Mouse (Mus musculus) CH12.LX (cell line): ENCODE data around the gene Rasgef1a.

ENCODE experiments used
- MAX ChIP-seq: IDR thresholded peaks from 2 replicates; pipeline ENCODE4 v1.6.1; 2011; ENCODE audit warnings: low read length, improper control_type of control experiment
- POLR2A ChIP-seq: IDR thresholded peaks from 2 replicates; pipeline ENCODE4 v1.6.1; 2011; ENCODE audit warnings: low read depth, mild to moderate bottlenecking, improper control_type of control experiment, low read length
- SMC3 ChIP-seq: IDR thresholded peaks from 2 replicates; pipeline ENCODE4 v1.6.1; 2011; ENCODE audit warnings: low read depth, low read length, improper control_type of control experiment
- TBP ChIP-seq: conservative IDR thresholded peaks from 2 replicates; pipeline ENCODE4 v1.6.1; 2011; ENCODE audit warnings: low read depth, low read length, improper control_type of control experiment

- TF ChIP-seq SMC3 (no peak), MAX (no peak), POLR2A (no peak), TBP (no peak)
Measured at GRCm38 (mm10) chr6:118122767-118123166, 111.5 kb downstream of the Rasgef1a start.
